Mouse (Mus musculus) left cerebral cortex, adult 11 months (tissue): ENCODE measurements around the gene Nkx2-4.

Experiments
- DNase-seq: peaks from one replicate; pipeline ENCODE4 v3.0.0; 2022; ENCODE audit warnings: low spot score

Nkx2-4 gene

GRCm38 (mm10) chr2:147085072-147085870 lies at the start of gene Nkx2-4:
Nkx2-4 (minus strand) TSS chr2:147085445.
- DNase-seq, result no peak

- no peak for DNase-seq
Observed at GRCm38 (mm10) chr2:147127366-147127765, 42.1 kb upstream of the Nkx2-4 start.

GRCm38 (mm10) chr2:147119736-147120135 lies 34.5 kb upstream of the Nkx2-4 start:
- no peak for DNase-seq

GRCm38 (mm10) chr2:147086441-147086840 lies 1.2 kb upstream of the Nkx2-4 start:
- no peak for DNase-seq

- no peak for DNase-seq
Observed at GRCm38 (mm10) chr2:147085937-147086336, 692 bp upstream of the Nkx2-4 start.

- no peak for DNase-seq
Observed at GRCm38 (mm10) chr2:147084366-147085071, 726 bp downstream of the Nkx2-4 start.

- no peak for DNase-seq
Observed at GRCm38 (mm10) chr2:147083471-147084365, 1.5 kb downstream of the Nkx2-4 start.

GRCm38 (mm10) chr2:147082391-147082790 lies 2.9 kb downstream of the Nkx2-4 start:
- DNase-seq, result no peak

GRCm38 (mm10) chr2:147074399-147074798 lies 10.8 kb downstream of the Nkx2-4 start:
- DNase-seq, result no peak

- peak; percentile 31 for DNase-seq
Observed at GRCm38 (mm10) chr2:147073962-147074361, 11.3 kb downstream of the Nkx2-4 start.

- no peak for DNase-seq
Observed at GRCm38 (mm10) chr2:147070305-147070704, 14.9 kb downstream of the Nkx2-4 start.

- DNase-seq, result no peak
Observed at GRCm38 (mm10) chr2:147069077-147069476, 16.2 kb downstream of the Nkx2-4 start.

GRCm38 (mm10) chr2:147067480-147068246 lies 17.6 kb downstream of the Nkx2-4 start:
- no peak for DNase-seq

- DNase-seq, result no peak
Observed at GRCm38 (mm10) chr2:147053229-147053892, 31.9 kb downstream of the Nkx2-4 start.

GRCm38 (mm10) chr2:147047051-147047450 lies 38.2 kb downstream of the Nkx2-4 start:
- no peak for DNase-seq

- no peak for DNase-seq
Observed at GRCm38 (mm10) chr2:147035864-147036263, 49.4 kb downstream of the Nkx2-4 start.
